Mouse (Mus musculus) heart, embryonic 14.5 days (tissue): ENCODE results near the gene 4933428M09Rik. TPM values are rescaled to one million over a fixed set of nuclear protein-coding genes. Genes with fewer than 3 reads are reported as not detected.

Source experiments
- polyA plus RNA-seq: library from polyadenylated mRNA; unstranded; fragments of >200 nt; fragmentation: Nextera tagmentation; extraction: Ambion mirVana; gene quantifications from 2 replicates; pipeline ENCODE4 v1.2.1, GENCODE M21; 2014

4933428M09Rik gene
- polyA plus RNA-seq, 1 experiment from 2014 or later: not detected

Other genes starting within 250 kb of the 4933428M09Rik start
- not detected in 2 replicates for gene Serpina7, start 94.0 kb upstream of the 4933428M09Rik start, polyA plus RNA-seq
- gene 4930513O06Rik, start 93.0 kb upstream of the 4933428M09Rik start, polyA plus RNA-seq: not detected in 2 replicates
- gene Mum1l1, start 30.8 kb downstream of the 4933428M09Rik start, polyA plus RNA-seq: 38.1 and 40.4 TPM in 2 replicates
- 0.28 TPM in 1 of 2 replicates, not detected in the other for gene Trap1a, start 154.5 kb downstream of the 4933428M09Rik start, polyA plus RNA-seq